Mouse (Mus musculus): ENCODE results near the gene Tstd1. TPM values are rescaled to one million over a fixed set of nuclear protein-coding genes. Genes with fewer than 3 reads are reported as not detected.

The Tstd1 gene
- total RNA-seq, 2 experiments from 2014 or later, result 1.1 to 1.9 TPM

DNA sequence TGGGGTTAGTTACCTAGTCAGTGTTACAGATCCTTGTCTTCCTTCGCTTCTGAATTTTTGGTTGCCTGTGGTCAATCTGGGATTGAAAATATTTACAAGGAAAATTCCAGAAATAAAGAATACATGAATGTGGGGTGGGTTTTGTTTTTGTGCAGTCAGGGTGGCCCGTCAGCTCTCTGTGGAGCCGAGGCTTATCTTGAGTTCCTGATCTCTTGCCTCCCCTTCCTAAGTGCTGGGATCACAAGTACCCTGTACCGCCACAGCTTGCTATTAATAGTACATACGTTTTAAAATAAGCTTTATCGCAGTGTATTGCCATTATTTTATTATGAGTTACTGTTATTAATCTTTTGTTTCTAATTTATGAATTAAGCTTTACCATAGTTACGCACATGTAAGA is 28.2 kb downstream of the Tstd1 start:
- intact Hi-C loops (cut with DNase I), result no loop called here
- no peak for DNase-seq (ENCODE audit: low spot score in 2 of 2)

DNA sequence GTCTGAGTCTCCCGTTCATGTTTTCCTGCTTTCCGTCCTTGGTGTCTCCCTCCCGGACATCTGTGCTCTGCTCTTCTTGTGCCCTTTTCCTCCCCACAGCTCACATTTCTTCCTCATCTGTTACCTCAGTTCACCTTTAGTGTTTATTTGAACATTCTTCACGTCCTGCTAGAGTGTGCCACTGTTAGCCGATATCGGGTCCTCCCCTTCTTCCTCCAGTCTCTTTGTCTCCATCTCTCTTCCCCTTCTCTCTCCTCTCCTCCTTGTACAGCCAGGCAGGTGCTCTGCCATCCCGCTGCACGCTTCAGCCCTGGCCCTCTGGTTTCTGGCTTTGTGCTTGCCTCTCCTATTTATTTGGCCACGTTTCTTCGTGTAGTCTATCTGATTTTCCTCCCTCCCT is 29.0 kb downstream of the Tstd1 start:
- no peak for DNase-seq (ENCODE audit: low spot score in 2 of 2)
- intact Hi-C loops (cut with DNase I), result no loop called here

DNA sequence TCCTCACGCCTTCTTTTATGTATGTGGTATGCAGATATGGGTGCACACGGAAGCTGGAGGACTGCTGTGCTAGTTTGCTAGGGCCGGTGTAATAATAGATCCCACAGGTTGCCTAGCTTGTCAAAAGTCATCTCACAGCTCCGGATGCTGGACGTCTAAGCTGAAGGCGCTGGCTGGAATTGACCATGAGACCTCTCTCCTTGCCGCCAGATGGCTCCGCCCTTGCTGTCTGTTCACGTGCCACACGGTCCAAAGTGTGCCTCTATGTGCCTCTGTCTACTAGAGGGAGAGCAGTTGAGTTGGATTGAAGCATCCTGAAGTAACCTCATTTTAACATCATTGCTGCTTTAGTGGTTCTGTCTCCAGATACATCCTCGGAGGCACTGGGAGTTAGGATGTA is 31.4 kb downstream of the Tstd1 start:
- no peak for DNase-seq (ENCODE audit: low spot score in 2 of 2)
- intact Hi-C loops (cut with DNase I), result no loop called here

DNA sequence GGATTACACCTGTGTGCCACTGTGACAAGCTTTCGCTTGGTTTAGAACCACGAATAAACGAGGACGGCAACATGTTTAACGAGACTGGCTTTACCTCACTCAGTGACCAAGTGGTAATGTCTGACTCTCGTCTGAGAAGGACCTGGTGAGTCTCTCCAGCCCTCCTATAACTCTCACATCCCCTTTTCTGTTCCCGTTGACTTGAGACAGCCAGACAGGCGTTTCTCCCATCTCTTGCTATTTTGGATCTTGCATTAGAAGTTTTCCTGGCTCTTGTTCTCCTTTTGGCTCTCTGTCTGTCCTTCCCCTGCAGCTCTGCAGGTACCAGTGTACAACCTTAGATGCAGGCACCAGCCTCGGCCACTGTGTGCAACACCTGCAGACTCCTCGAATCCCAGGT is 32.3 kb downstream of the Tstd1 start:
- intact Hi-C loops (cut with DNase I), result no loop called here

DNA sequence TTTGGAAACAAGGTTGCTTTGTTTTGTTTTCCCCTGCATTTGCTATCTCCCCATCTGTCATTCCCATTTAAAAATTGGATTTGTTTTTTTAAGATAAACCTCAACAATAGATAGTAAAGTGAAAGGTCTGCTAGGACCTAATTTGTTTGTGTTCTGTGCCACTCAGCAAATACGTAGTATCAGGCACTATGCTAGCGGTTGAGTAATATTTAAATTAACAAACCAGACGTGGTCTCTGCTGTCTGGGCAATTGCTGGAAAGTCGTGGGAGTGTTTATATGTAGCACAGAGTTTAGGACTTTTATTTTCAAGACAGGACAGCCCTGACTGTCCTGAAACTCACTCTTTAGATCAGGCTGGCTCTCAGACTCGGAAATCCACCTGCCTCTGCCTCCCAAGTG is 33.9 kb downstream of the Tstd1 start:
- no peak for DNase-seq (ENCODE audit: low spot score in 2 of 2)
- intact Hi-C loops (cut with DNase I), result no loop called here

More for the DNA sequence above, 32.3 kb downstream of the Tstd1 start:
- DNase-seq (ENCODE audit: low spot score in 2 of 2), result no peak

DNA sequence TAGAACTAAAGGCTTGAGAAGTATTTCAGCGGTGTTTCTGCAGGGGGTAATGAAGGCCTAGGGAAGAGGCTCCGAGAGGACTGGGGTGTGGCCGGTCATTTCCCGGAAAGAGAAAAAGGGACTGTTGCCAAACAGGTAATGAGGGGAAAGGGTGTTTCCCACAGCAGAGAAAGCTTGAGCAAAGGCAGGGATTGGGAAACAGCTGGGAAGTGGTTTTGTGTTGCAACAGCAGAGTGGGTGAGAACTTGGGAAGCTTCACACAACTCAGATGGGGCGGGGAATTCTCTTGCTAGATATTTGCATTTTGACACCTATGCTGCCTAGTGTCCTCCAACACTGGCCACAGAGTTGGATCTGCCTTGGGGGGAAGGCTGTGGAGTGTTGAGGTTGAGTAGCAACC is 34.3 kb downstream of the Tstd1 start:
- intact Hi-C loops (cut with DNase I), result no loop called here
- no peak for DNase-seq (ENCODE audit: low spot score in 2 of 2)

DNA sequence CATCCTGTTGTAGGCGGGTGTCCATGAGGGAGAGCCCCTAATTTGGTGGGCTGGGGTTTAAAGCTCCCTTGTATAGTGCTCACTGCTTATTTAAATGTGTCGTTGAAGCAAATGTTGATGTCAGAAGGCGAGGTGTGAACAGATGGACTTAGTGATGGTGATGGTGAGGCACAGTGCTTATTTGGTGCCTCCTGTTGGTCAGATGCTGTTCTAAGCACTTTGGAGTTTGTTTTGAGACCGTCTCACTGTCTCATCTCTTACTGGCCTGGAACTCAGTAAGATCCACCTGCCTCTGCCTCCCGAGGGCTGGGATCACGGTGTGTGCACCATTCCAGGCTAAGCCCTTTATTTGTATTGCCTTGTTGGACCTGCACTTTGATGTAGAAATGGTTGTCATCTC is 36.3 kb downstream of the Tstd1 start:
- intact Hi-C loops (cut with DNase I), result no loop called here
- DNase-seq (ENCODE audit: low spot score in 2 of 2), result no peak

DNA sequence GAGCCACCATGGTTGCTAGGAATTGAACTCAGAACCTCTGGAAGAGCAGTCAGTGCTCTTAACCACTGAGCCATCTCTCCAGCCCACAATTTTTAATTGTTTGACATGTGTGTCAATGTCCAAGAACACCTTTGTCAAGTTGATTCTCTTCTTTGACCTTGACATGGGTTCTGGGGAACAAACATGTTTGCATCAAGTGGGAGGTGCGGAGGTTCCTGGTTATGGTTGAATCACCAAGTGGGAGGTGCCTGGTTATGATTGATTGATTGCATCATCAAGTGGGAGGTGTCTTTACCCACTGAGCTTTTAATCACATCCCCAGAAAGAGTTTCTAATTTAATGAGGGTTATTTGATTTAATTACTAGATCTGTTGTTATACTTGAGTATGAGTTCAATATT is 38.9 kb downstream of the Tstd1 start:
- DNase-seq (ENCODE audit: low spot score in 2 of 2), result no peak
- intact Hi-C loops (cut with DNase I), result no loop called here

DNA sequence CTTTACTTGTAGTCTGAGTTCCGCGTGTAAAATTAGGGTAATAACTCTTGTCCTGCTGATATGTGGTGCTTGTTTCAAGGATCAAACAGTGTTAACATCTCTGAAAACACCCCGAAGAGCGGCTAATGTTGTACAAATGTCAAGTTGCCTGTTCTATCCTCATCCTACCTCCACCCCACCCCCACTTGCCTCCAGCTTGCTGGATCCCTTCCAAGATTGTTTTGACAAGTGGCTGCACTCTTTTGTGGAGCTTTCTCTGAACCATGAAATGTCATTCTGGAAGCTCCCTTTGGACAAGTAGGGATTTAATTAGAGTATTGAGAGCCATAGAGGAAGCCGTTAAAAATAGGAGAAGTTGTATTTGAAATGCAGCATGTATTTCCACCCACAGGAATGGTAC is 41.1 kb downstream of the Tstd1 start:
- intact Hi-C loops (cut with DNase I), result no loop called here
- DNase-seq (ENCODE audit: low spot score in 2 of 2), result no peak

DNA sequence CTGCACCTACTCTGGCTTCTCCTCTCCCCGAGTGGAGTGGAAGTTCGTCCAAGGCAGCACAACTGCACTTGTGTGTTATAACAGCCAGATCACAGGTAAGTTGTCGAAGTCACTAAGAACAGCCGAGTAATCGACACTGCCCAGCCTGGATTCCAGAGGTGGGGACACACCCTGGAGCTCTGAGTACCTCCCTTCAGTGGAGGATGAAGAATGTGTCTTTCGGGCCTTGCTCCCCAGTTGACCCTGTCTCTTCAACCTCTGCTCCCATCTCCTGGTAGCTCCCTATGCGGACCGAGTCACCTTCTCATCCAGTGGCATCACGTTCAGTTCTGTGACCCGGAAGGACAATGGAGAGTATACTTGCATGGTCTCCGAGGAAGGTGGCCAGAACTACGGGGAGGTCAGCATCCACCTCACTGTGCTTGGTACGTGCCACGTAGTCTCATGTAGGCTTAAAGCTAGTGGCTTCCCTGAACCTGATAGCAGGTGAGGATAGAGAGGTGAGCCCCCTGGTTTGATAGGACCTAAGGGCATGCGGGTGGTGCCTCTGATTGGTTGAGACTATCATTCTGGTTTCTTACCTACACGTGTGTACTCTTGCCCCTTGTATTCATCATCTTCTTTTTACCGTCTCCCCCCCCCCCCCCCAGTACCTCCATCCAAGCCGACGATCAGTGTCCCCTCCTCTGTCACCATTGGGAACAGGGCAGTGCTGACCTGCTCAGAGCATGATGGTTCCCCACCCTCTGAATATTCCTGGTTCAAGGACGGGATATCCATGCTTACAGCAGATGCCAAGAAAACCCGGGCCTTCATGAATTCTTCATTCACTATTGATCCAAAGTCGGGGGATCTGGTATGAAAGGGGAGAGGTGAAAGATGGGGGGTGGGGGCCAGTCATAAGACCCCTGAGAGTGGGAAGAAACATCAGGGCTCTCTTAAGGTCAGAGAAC is 42.2 kb downstream of the Tstd1 start:
- intact Hi-C loops (cut with DNase I), result no loop called here
- DNase-seq (ENCODE audit: low spot score in 2 of 2), result no peak

DNA sequence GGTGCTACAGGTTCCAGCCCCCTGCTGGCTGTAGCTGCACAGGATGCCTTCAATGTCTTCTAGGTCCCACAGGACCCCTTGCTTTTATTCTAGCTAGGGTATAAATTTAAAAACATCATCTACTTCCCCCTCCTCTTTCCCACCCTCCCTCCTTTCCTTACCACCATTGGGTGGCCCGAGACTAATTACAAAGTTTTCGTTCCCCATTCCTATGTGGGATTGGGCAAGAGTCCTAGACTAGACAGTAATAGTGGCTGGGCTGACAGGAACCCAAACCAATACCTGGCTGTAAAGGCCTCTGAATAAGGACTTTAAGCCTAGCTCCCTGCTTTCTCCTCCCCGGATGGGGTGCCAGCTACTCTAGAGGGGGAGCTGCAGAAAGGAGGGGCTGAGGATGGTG is 44.5 kb downstream of the Tstd1 start:
- no peak for DNase-seq (ENCODE audit: low spot score in 2 of 2)
- intact Hi-C loops (cut with DNase I), result no loop called here

DNA sequence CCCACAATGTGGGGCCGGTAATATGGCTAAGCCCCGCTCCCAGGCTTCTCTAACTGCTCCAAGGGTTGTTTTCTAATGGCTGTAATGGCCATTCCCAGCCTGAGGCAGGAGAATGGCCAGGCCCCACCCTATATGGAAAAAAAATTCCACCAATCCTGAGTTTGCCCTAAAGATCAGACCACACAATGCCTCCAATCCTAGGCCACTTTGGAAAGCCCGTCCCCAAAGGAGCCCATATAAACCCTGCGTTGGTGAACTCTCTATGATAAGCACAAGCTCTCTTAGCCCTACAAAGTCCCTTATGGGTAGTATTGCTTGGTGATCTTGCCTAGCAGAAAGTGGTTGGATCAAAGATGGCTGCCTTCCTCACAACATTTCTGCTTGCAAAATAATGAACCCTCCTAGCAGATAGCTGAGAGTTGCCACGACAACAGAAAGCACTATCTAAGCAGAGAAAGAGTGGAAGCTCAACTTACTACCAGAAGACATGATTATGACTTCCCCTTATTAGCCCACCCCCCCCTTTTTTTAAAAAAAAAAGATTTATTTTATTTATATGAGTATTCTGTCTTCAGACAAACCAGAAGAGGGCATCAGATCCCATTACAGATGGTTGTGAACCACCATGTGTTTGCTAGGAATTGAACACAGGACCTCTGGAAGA is 47.2 kb downstream of the Tstd1 start:
- intact Hi-C loops (cut with DNase I), result no loop called here
- no peak for DNase-seq (ENCODE audit: low spot score in 2 of 2)

DNA sequence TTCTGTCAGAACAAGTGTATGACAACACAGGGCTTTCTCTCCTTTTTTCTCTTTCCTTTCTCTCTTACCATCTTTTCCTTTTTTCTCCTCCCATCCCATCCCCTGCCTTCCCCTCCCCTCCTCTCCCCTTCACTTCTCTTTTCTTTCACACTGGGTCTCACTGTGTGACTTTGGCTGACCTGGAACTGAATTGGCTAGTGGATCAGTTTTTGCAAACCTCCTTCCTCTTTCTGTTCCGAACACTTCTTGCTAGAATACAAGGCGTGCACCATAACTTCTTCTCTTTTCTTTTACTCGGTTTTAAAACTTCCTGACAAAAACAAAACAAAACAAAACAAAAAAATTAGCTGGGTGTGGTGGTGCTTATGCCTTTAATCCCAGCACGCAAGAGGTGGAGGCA is 47.9 kb downstream of the Tstd1 start:
- intact Hi-C loops (cut with DNase I), result no loop called here
- DNase-seq (ENCODE audit: low spot score in 2 of 2), result no peak

DNA sequence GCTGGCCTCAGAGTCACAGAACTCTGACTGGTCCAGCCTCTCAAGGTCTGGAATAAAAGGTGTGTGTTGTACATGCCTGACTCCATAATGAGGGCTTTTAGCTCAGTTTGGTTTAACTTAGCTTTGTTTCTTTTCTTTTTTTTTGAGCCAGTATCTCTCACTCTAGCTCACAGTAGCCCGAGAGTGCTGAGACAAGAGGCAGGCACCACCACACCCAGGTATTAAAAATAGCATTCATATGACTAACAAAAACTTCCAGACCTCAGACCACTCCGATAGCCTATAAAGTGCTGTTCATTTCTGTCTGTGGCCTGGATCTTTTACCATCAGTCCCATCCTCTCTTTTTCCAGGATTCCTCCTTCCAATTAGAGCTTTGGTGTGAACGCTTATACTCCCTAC is 51.0 kb downstream of the Tstd1 start:
- DNase-seq (ENCODE audit: low spot score in 2 of 2), result no peak
- intact Hi-C loops (cut with DNase I), result no loop called here

Other genes starting within 250 kb of the Tstd1 start
- gene Pcp4l1, start 222.6 kb upstream of the Tstd1 start, total RNA-seq (2021), result 100 to 1,000 TPM in 1 of 2 experiments, 10 to 100 TPM in 1; 95.1 to 123 TPM
- gene Nr1i3, start 204.9 kb upstream of the Tstd1 start, total RNA-seq (2021), result under 1 TPM in 1 of 2 experiments, not detected in 1; 0.17 TPM
- 10 to 100 TPM; 81.7 to 86.7 TPM for gene Tomm40l, start 196.4 kb upstream of the Tstd1 start, total RNA-seq (2021)
- gene Apoa2, start 193.8 kb upstream of the Tstd1 start, total RNA-seq (2021), result 1 to 10 TPM; 1.8 to 2.3 TPM
- 10 to 100 TPM; 13.5 to 13.8 TPM for gene Fcer1g, start 184.5 kb upstream of the Tstd1 start, total RNA-seq (2021)
- gene Adamts4, start 168.5 kb upstream of the Tstd1 start, total RNA-seq (2021), result 10 to 100 TPM; 11.1 to 16.4 TPM
- gene Ndufs2, start 167.5 kb upstream of the Tstd1 start, total RNA-seq (2021), result 100 to 1,000 TPM; 252 to 309 TPM
- 10 to 100 TPM; 63.6 to 64.6 TPM for gene B4galt3, start 148.5 kb upstream of the Tstd1 start, total RNA-seq (2021)
- 10 to 100 TPM; 21.7 to 26.6 TPM for gene Ppox, start 137.7 kb upstream of the Tstd1 start, total RNA-seq (2021)
- gene Usp21, start 130.9 kb upstream of the Tstd1 start, total RNA-seq (2021), result 10 to 100 TPM; 50.9 to 65.6 TPM
- 100 to 1,000 TPM; 107 to 121 TPM for gene Ufc1, start 123.8 kb upstream of the Tstd1 start, total RNA-seq (2021)
- gene Dedd, start 89.7 kb upstream of the Tstd1 start, total RNA-seq (2021), result 10 to 100 TPM; 36.9 to 41.3 TPM
- 10 to 100 TPM; 39.6 to 48.0 TPM for gene Nit1, start 73.2 kb upstream of the Tstd1 start, total RNA-seq (2021)
- 100 to 1,000 TPM; 161 to 185 TPM for gene Pfdn2, start 73.2 kb upstream of the Tstd1 start, total RNA-seq (2021)
- gene Klhdc9, start 58.1 kb upstream of the Tstd1 start, total RNA-seq (2021), result 10 to 100 TPM in 1 of 2 experiments, 1 to 10 TPM in 1; 7.9 to 10.9 TPM
- 1 to 10 TPM; 2.3 to 3.9 TPM for gene Nectin4, start 48.8 kb upstream of the Tstd1 start, total RNA-seq (2021)
- 1 to 10 TPM; 1.7 to 1.8 TPM for gene Arhgap30, start 29.9 kb upstream of the Tstd1 start, total RNA-seq (2021)
- gene Usf1, start 7.6 kb upstream of the Tstd1 start, total RNA-seq (2021), result 100 to 1,000 TPM; 107 to 113 TPM
- 1 to 10 TPM; 4.9 to 5.3 TPM for gene F11r, start 18.7 kb downstream of the Tstd1 start, total RNA-seq (2021)
- gene Alyref2, start 84.6 kb downstream of the Tstd1 start, total RNA-seq (2021), result 1 to 10 TPM; 4.2 to 5.9 TPM
- gene Itln1, start 116.4 kb downstream of the Tstd1 start, total RNA-seq (2021), result not detected
- not detected for gene Cd244a, start 140.3 kb downstream of the Tstd1 start, total RNA-seq (2021)
- not detected for gene Ly9, start 188.5 kb downstream of the Tstd1 start, total RNA-seq (2021)
- gene Slamf7, start 234.2 kb downstream of the Tstd1 start, total RNA-seq (2021), result not detected